Comparison of ENCODE assay signal across 8 mouse cellular contexts in genomic region chr11:89058515-89059270, GRCm38 (mm10). TPM values are rescaled to one million over a fixed set of nuclear protein-coding genes. Genes with fewer than 3 reads are reported as not detected.
DNase-seq lines count a peak whose midpoint lies in the region; ATAC-seq and TF ChIP-seq lines count a peak whose summit lies in the region.

No protein-coding gene starts in this region.

- intact Hi-C loops in heart, postnatal 36 days (cut with DNase I) = no loop called here

- peaks cover 14% of the 10 kb centered on the region for H3K36me3 ChIP-seq in heart, embryonic 12.5 days
- peaks cover 24% of the 10 kb centered on the region for H3K36me3 ChIP-seq in hindbrain, embryonic 10.5 days
- no peaks in the 10 kb centered on the region for H3K36me3 ChIP-seq in liver, embryonic 14.5 days (replicated peaks; ENCODE audit: control insufficient read depth, insufficient read depth, low read depth)

- peaks cover 28% of the 10 kb centered on the region for H3K4me1 ChIP-seq in heart, embryonic 12.5 days (replicated peaks)
- H3K4me1 ChIP-seq in hindbrain, embryonic 10.5 days (replicated peaks) = peaks cover 29% of the 10 kb centered on the region
- H3K4me1 ChIP-seq in liver, embryonic 14.5 days (replicated peaks; ENCODE audit: control insufficient read depth in 2 of 2, insufficient read depth in 2 of 2, low read length in 1 of 2) = peaks cover 3 to 9% of the 10 kb centered on the region in 2 experiments

- no peak for TF ChIP-seq EP300 in liver, embryonic 14.5 days (IDR thresholded peaks at IDR 0.05; ENCODE audit: low read depth)

- H3K4me3 ChIP-seq in heart, embryonic 12.5 days = peak overlapping the region; percentile 78
- H3K4me3 ChIP-seq in hindbrain, embryonic 10.5 days = peak overlapping the region; percentile 66
- no peak overlapping the region for H3K4me3 ChIP-seq in liver, embryonic 14.5 days (ENCODE audit: insufficient read depth in 1 of 2, low read depth in 2 of 2, low read length in 2 of 2)

- no peaks in the 10 kb centered on the region for H3K27me3 ChIP-seq in heart, embryonic 12.5 days (replicated peaks)
- H3K27me3 ChIP-seq in hindbrain, embryonic 10.5 days (ENCODE audit: insufficient read depth, poor library complexity, severe bottlenecking) = no peaks in the 10 kb centered on the region
- no peaks in the 10 kb centered on the region for H3K27me3 ChIP-seq in liver, embryonic 14.5 days (ENCODE audit: control insufficient read depth, insufficient read depth, low read length)

- H3K9me3 ChIP-seq in heart, embryonic 12.5 days (replicated peaks) = no peaks in the 10 kb centered on the region
- no peaks in the 10 kb centered on the region for H3K9me3 ChIP-seq in hindbrain, embryonic 10.5 days
- no peaks in the 10 kb centered on the region for H3K9me3 ChIP-seq in liver, embryonic 14.5 days (ENCODE audit: control insufficient read depth, low read length)

- no peak overlapping the region for H3K27ac ChIP-seq in heart, embryonic 12.5 days (ENCODE audit: poor library complexity, severe bottlenecking)
- H3K27ac ChIP-seq in hindbrain, embryonic 10.5 days = no peak overlapping the region
- H3K27ac ChIP-seq in liver, embryonic 14.5 days = no peak overlapping the region

- DNase-seq in heart, postnatal 36 days = no peak
- DNase-seq in adipocyte (ENCODE audit: low spot score) = peak; percentile 31
- DNase-seq in hindbrain, embryonic 10.5 days (ENCODE audit: low spot score) = no peak
- no peak for DNase-seq in liver, embryonic 14.5 days (ENCODE audit: low read depth in 3 of 3, low spot score in 3 of 3)
- DNase-seq in retina, postnatal 1 day = peak; percentile 49
- no peak for DNase-seq in spleen, adult 18-20 months
- no peak for DNase-seq in cerebellum, postnatal 4 days (ENCODE audit: low spot score in 2 of 2)

- 67% methylated on average over 11 of the region's 11 CpGs for WGBS in heart, embryonic 12.5 days
- 78% methylated on average over 11 of the region's 11 CpGs for WGBS in hindbrain, embryonic 10.5 days
- WGBS in liver, embryonic 14.5 days (ENCODE audit: insufficient replicate concordance) = 57% methylated on average over 11 of the region's 11 CpGs

- H3K4me2 ChIP-seq in heart, embryonic 12.5 days = peak overlapping the region; percentile 93
- peak overlapping the region; percentile 100; the same call in 1 of the 2 replicates for H3K4me2 ChIP-seq in liver, embryonic 14.5 days (ENCODE audit: low read depth)

- no peak for ATAC-seq in heart, embryonic 12.5 days (ENCODE audit: insufficient number of reproducible peaks, low FRiP score)
- ATAC-seq in liver, embryonic 14.5 days (ENCODE audit: insufficient read depth) = no peak

- TF ChIP-seq CTCF in liver, embryonic 14.5 days (IDR thresholded peaks at IDR 0.05; ENCODE audit: low read depth) = peak; percentile 75

- H3K9ac ChIP-seq in heart, embryonic 12.5 days = peak overlapping the region; percentile 78; the same call in 1 of the 2 replicates
- H3K9ac ChIP-seq in liver, embryonic 14.5 days (replicated peaks) = no peak overlapping the region

RNA-seq across cellular contexts. Expression of gene Dgke, which starts 8.0 kb away (rescaled TPM):
- polyA plus RNA-seq in heart, embryonic 12.5 days (2016; fragmentation: Nextera tagmentation; extraction: Ambion mirVana) = 7.2 and 8.2 TPM in 2 replicates
- total RNA-seq in heart, postnatal 36 days (2021) = 10 to 100 TPM in 1 of 2 experiments, 1 to 10 TPM in 1; 10.0 to 14.3 TPM
- 4.6 and 6.1 TPM in 2 replicates for polyA plus RNA-seq in hindbrain, embryonic 10.5 days (2016; fragmentation: Nextera tagmentation; extraction: Ambion mirVana)
- polyA plus RNA-seq in liver, embryonic 14.5 days (2012; rRNA removed) = 0.55 and 0.63 TPM in 2 replicates
- polyA plus RNA-seq in liver, embryonic 14.5 days (2014; fragmentation: Nextera tagmentation; extraction: Ambion mirVana) = 0.37 and 0.39 TPM in 2 replicates

RNA-seq across cellular contexts. Expression of gene Gm525, which starts 14.9 kb away (rescaled TPM):
- not detected in 2 replicates for polyA plus RNA-seq in heart, embryonic 12.5 days (2016; fragmentation: Nextera tagmentation; extraction: Ambion mirVana)
- total RNA-seq in heart, postnatal 36 days (2021) = not detected
- polyA plus RNA-seq in hindbrain, embryonic 10.5 days (2016; fragmentation: Nextera tagmentation; extraction: Ambion mirVana) = not detected in 2 replicates
- polyA plus RNA-seq in liver, embryonic 14.5 days (2012; rRNA removed) = not detected in 2 replicates
- not detected in 2 replicates for polyA plus RNA-seq in liver, embryonic 14.5 days (2014; fragmentation: Nextera tagmentation; extraction: Ambion mirVana)

RNA-seq across cellular contexts. Expression of gene Trim25, which starts 59.5 kb away (rescaled TPM):
- polyA plus RNA-seq in heart, embryonic 12.5 days (2016; fragmentation: Nextera tagmentation; extraction: Ambion mirVana) = 15.2 and 15.3 TPM in 2 replicates
- total RNA-seq in heart, postnatal 36 days (2021) = 10 to 100 TPM; 23.1 to 27.3 TPM
- 3.0 and 3.5 TPM in 2 replicates for polyA plus RNA-seq in hindbrain, embryonic 10.5 days (2016; fragmentation: Nextera tagmentation; extraction: Ambion mirVana)
- polyA plus RNA-seq in liver, embryonic 14.5 days (2012; rRNA removed) = 7.4 and 9.5 TPM in 2 replicates
- polyA plus RNA-seq in liver, embryonic 14.5 days (2014; fragmentation: Nextera tagmentation; extraction: Ambion mirVana) = 10.8 and 11.0 TPM in 2 replicates

Comparison
In these comparisons a context has a peak if more than half of its experiments do, and no peak if none do; other contexts are left out.
1. H3K4me3 ChIP-seq: peak in heart, embryonic 12.5 days (single experiment) and hindbrain, embryonic 10.5 days (single experiment); none in liver, embryonic 14.5 days (0 of 2).
2. DNase-seq: peak in adipocyte (single experiment) and retina, postnatal 1 day (single experiment); none in heart, postnatal 36 days (0 of 2), hindbrain, embryonic 10.5 days (single experiment), liver, embryonic 14.5 days (0 of 3), spleen, adult 18-20 months (0 of 2) and cerebellum, postnatal 4 days (0 of 2).